Mouse (Mus musculus): Measurements from ENCODE around the gene Flnc. TPM values are rescaled to one million over a fixed set of nuclear protein-coding genes. Genes with fewer than 3 reads are reported as not detected.

Gene Flnc
- polyA plus RNA-seq, 1 experiment: 0.15 TPM

GRCm38 (mm10) chr6:29450667-29451066 lies 17.6 kb downstream of the Flnc start:
- no peak for TF ChIP-seq GATA1 (IDR thresholded peaks at IDR 0.05; ENCODE audit: low read length)

GRCm38 (mm10) chr6:29461502-29461901 lies 28.4 kb downstream of the Flnc start:
- no peak for TF ChIP-seq GATA1 (IDR thresholded peaks at IDR 0.05; ENCODE audit: low read length)

DNA sequence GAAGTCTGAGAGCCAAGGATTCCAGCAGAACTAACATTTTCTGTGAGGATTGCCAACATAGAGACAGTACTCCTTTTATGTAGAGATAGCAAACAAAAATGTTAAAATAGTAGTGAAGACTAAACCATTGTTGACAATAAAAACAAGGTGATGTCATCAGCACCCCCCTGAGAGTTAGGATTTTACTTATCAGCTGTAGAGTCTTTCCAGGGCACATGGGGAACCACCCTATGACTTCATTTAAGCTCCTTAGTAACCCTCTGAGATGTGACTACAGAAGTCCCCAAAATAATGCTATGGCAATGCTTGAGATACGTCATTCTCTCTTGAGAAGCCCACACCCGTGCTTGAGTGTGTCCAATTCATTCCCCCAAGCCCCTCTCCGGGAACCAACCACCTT lies 30.3 kb downstream of the Flnc start:
- no peak for TF ChIP-seq GATA1 (IDR thresholded peaks at IDR 0.05; ENCODE audit: low read length)

DNA sequence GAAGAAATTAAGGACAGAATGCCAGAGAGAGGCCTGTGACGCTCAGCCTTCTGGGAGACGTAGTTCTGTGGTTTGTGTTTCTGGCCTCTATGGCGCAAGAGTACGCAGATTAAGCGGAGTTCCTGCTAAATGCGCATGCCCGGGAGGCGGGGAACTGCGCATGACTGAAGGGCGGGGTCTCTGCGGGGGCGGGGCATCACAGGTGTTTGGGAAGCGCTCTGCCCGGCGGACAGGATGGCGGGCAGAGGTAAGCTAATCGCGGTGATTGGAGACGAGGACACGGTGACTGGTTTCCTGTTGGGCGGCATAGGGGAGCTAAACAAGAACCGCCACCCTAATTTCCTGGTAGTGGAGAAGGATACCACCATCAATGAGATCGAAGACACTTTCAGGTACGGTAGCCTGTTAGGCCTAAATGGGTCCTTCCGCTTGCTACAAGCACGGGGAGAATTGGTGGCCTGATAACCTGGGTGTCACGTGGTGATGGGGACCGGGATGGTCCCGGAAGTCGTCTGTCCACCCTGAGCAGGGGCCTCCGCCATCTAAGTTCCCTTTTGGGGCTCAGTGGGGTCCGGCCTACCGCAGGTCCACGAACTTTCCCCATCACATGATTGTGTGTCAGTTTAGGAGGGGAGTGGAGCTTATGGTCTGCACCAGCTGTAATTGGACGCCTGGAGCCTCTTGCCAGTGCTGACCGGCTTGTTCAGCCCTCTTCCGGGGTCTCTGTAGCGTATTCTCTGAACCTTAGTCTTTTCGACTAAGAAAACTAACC lies 34.7 kb downstream of the Flnc start, which contains the start of gene Atp6v1f:
Gene Atp6v1f (plus strand): TSS at position 136 of the 772 bp plus-strand sequence.
- TF ChIP-seq GATA1 (IDR thresholded peaks at IDR 0.05; ENCODE audit: low read length): peak; percentile 15

GRCm38 (mm10) chr6:29468851-29469250 lies 35.8 kb downstream of the Flnc start:
- no peak for TF ChIP-seq GATA1 (IDR thresholded peaks at IDR 0.05; ENCODE audit: low read length)

GRCm38 (mm10) chr6:29471137-29471536 lies 38.1 kb downstream of the Flnc start, which contains the start of gene Atp6v1fnb:
Gene Atp6v1fnb (plus strand): TSS chr6:29471437.
- TF ChIP-seq GATA1 (IDR thresholded peaks at IDR 0.05; ENCODE audit: low read length): no peak

- TF ChIP-seq GATA1 (IDR thresholded peaks at IDR 0.05; ENCODE audit: low read length): no peak
Measured at GRCm38 (mm10) chr6:29473941-29474691, 41.1 kb downstream of the Flnc start.

DNA sequence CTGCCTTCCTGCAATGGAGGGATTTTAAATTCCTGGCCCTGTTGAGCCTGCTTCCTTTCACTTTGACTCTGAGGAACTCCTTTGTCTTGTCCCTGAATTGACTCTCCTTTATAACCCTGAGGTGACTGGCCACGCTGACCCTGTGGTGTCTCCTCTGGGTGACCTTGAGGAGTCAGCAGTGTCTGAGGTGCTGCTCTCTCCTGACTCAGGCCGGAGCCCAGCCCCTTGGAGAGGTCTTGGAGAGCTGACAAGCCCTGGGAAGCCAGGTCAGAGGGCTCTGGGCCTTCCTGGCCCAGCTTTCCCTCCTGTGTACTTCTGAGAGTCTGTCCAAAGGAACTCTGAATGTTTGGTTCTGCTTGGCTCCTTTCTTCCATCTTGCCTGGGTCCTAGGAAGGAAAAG lies 41.7 kb downstream of the Flnc start:
- no peak for TF ChIP-seq GATA1 (IDR thresholded peaks at IDR 0.05; ENCODE audit: low read length)

- TF ChIP-seq GATA1 (IDR thresholded peaks at IDR 0.05; ENCODE audit: low read length): no peak
Measured at GRCm38 (mm10) chr6:29482691-29483090, 49.6 kb downstream of the Flnc start.

DNA sequence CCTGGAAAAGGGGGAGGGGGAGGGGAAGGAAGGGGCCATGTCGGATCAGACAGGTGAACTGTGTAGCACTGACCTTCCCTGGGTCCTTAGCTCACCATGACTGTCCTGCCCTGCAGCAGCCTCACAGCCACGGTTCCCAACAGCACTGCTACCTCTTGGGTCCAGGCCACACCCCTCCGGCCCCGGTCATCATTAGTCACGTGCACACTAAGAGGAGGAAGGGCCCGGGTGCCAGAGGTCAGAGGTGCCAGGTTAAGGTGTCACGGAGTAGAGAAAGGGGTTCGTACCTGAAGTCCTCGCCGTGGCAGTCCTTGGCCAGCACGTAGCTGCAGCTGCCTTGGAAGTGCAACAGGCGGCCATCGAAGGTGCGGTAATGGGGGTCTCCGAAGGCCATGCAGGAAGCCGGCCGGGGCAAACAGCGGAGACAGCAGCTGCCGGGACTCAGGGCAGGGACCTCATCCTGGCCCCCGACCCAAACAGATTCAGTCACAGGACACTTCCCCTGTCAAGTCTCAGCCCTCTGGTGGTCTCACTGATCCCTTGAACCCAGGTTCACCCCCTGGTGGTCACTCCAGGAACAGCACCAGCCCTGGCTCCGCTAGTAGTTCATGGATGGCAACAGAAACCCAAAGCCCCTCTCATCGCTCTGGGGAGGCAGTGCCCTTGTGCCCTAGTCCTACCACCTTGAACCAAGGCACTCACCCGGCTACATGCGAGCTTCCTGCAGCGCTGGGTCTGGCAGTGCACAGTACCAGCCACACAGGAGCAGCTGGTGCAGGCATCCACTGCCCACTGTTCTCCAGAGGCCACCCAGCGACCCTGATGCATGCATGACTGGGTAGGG lies 51.9 kb downstream of the Flnc start:
- TF ChIP-seq GATA1 (IDR thresholded peaks at IDR 0.05; ENCODE audit: low read length): no peak

DNA sequence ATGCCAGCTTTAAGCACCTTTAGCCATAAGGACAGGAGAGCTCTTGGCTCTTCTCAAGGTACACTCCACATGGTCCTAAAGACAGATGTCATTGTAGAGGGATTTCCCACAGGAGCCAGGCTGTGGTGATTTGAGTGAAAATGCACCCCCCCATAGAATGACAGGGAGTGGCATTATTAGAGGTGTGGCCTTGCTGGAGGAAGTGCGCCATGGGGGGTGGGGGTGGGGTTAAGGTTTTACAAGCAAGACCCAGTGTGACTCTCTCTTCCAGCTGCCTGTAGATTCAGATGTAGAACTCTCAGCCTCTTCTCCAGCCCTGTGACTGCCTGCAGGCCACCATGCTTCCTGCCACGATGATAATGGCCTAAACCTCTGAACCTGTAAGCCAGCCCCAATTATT lies 52.9 kb downstream of the Flnc start:
- no peak for TF ChIP-seq GATA1 (IDR thresholded peaks at IDR 0.05; ENCODE audit: low read length)

- no peak for TF ChIP-seq GATA1 (IDR thresholded peaks at IDR 0.05; ENCODE audit: low read length)
Measured at GRCm38 (mm10) chr6:29494101-29494500, 61.0 kb downstream of the Flnc start.

- no peak for TF ChIP-seq GATA1 (IDR thresholded peaks at IDR 0.05; ENCODE audit: low read length)
Measured at GRCm38 (mm10) chr6:29496270-29496669, 63.2 kb downstream of the Flnc start.

DNA sequence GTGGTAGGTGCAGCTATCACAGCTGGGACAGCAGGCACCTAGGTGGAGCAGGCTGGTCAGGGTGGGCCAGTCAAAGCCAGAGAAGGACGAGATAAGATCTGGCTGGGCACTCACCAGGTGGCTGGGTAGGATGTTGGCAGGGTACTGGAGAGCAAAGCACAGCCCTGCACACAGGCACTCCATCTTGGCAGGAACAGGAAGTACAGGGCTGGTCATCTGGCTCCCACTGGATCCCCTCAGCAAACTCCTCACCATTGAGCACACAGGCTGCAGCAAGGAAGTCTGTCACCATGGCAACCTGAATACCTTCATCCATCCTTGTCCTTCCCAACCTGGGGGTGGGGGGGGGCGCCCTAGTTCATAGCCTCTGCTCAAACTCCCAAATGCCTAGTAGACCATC lies 64.7 kb downstream of the Flnc start:
- no peak for TF ChIP-seq GATA1 (IDR thresholded peaks at IDR 0.05; ENCODE audit: low read length)

DNA sequence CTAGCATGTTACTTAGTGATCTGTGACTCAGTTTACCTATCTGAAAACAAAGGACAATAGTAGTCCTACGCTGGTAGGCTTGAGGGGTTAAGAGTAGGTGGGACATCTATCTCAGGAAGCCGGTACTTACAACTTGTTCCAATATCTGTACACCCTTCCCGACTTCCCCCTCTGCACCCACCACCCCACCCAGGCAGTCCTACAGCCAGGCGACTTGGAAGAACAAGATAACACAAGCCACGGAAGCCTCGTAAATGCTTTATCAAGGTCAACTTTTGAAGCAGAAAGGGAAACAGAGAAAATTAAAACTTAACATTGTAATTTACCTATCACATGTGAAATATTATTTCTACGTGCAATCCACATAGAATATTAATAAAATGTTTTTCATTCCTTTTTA lies 67.1 kb downstream of the Flnc start:
- peak; percentile 16 for TF ChIP-seq GATA1 (IDR thresholded peaks at IDR 0.05; ENCODE audit: low read length)

DNA sequence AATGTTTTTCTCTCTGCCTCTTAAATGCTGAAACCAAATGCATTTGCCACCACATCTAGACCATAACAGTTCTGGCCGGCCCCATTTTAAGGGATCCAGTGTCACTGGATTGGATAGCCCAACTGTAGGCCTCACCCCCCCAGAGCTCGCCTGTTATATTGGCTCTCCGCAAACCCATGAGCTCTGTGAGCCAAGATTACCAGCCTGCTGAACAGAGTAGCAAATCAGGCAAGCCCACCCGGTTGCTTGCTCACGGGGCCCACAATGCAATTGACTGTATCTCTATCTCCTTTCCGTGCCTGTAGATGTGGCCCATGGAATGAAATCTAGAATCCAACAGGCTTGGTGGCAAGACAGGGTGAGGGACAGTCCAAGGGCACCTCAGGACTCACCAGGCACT lies 67.8 kb downstream of the Flnc start:
- no peak for TF ChIP-seq GATA1 (IDR thresholded peaks at IDR 0.05; ENCODE audit: low read length)
